Mouse (Mus musculus): Measurements from ENCODE around the gene Galnt11. TPM values are rescaled to one million over a fixed set of nuclear protein-coding genes. Genes with fewer than 3 reads are reported as not detected.
A peak's percentile ranks its signal among the peaks of the same experiment; 100 is the strongest.
"Not testable (repeated sequence)": the region's sequence is repeated elsewhere in the genome, so short reads cannot be mapped to it uniquely, and the experiment has no call there.

Gene Galnt11
- 387 and 392 TPM in 2 replicates for polyA plus RNA-seq (2012; rRNA removed)

DNA sequence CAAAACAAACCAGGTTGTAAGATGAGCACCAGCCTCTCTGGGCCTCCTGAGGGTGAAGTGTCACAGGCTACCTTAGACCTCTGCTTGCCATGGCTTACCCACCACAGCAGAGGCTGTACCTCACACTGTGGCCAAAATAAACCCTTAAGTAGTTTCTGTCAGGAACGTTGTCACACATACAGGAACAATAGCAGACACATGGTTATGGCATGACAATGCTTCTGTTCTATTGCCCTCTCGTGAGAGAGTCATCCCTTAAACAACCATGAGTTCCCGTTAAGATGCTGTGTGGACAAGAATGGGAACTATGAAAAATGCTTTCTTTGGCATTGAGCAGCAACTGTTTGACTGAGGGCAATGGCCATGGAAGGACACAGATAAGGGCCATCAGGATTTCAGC, at the start of gene Galnt11:
Gene Galnt11, plus strand, starts transcription at position 301 of the 400 bp plus-strand sequence.
- H3K4me3 ChIP-seq (ENCODE audit: insufficient read depth, low read depth, low read length), result peak within 1 kb of the TSS; percentile 69
- peaks cover 16% of the 10 kb centered on the region; the same call in 1 of the 2 replicates for H3K4me1 ChIP-seq (ENCODE audit: control insufficient read depth, insufficient read depth, low read length)
- H3K27me3 ChIP-seq (replicated peaks; ENCODE audit: control insufficient read depth, insufficient read depth, low read length), result no peaks in the 10 kb centered on the region
- H3K36me3 ChIP-seq (ENCODE audit: control insufficient read depth, insufficient read depth, low read length), result no peaks in the 10 kb centered on the region
- H3K27ac ChIP-seq (ENCODE audit: insufficient read depth, low read depth, low read length), result peak within 1 kb of the TSS; percentile 42
- DNase-seq, result no peak
- TF ChIP-seq POLR2A (IDR thresholded peaks at IDR 0.05; ENCODE audit: low read depth, low read length) (no peak), CTCF (conservative IDR thresholded peaks at IDR 0.05; ENCODE audit: insufficient read depth, insufficient read length, low read depth, low read length) (no peak)
- 80% methylated on average over 3 of the region's 3 CpGs for WGBS

DNA sequence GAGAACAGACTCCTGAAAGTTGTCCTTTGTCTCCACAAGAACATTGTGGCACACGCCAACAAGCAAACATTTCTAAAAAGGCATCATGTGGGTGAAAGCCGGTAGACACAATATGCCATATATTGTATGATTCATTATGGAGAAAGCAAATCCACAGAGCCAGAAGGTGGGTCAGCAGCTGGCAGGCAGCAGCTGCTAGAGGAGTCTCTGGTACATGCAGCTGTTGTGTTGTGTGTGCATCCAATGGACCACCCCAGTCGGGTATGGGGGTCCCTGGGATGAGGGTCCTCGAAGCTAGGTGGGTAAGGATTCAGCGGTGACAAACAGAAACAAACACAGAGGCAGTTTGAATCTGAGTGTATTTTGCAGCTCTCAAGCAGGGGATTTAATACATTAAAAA, 43.8 kb upstream of the Galnt11 start:
- H3K4me3 ChIP-seq (ENCODE audit: insufficient read depth, low read depth, low read length); H3K27me3 ChIP-seq (replicated peaks; ENCODE audit: control insufficient read depth, insufficient read depth, low read length); H3K36me3 ChIP-seq (ENCODE audit: control insufficient read depth, insufficient read depth, low read length); DNase-seq; H3K27ac ChIP-seq (ENCODE audit: insufficient read depth, low read depth, low read length): not testable (repeated sequence)
- 91% methylated on average over 5 of the region's 5 CpGs for WGBS
- peaks cover 22% of the 10 kb centered on the region for H3K4me1 ChIP-seq (ENCODE audit: control insufficient read depth, insufficient read depth, low read length)

DNA sequence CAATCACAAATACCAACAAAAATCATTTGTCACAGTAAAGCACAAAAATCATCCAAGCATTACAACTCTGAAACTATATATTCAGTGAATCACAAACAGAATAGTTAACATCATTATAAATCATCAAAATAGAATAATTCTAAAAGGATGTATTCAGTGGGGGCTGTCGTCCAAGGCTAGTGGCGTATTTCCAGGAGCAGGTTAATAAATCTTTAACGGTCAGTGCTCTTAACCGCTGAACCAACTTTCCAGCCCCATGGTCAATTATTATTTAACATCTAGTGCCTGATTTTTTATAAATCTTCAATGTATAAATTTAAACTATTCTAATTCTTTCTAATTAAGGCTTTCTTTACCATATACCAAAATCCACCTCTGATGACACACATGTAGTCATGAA, 43.2 kb upstream of the Galnt11 start:
- peaks cover 22% of the 10 kb centered on the region for H3K4me1 ChIP-seq (ENCODE audit: control insufficient read depth, insufficient read depth, low read length)
- peak; percentile 79 for DNase-seq
- not testable (repeated sequence) for H3K27ac ChIP-seq (ENCODE audit: insufficient read depth, low read depth, low read length); H3K4me3 ChIP-seq (ENCODE audit: insufficient read depth, low read depth, low read length); H3K36me3 ChIP-seq (ENCODE audit: control insufficient read depth, insufficient read depth, low read length); H3K27me3 ChIP-seq (replicated peaks; ENCODE audit: control insufficient read depth, insufficient read depth, low read length)
- 19% methylated on average over 4 of the region's 4 CpGs for WGBS

DNA sequence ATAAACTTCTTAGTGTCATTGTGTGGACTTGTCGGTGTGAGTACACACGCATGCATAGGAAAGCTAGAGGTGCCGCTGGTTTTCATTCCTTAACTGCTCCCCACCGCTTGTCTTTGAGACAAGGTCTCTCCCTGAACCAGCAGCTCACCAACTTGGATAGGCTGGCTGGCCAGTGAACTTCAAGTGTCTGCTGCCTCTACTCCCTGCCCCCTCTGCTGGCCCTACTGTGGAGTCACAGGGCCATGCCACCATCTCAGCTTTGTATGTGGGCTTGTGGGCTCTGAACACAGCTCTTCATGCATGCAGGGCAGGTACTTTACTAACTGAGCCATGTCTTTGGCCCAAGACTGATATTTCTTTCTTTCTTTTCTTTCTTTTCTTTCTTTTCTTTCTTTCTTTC, 42.4 kb upstream of the Galnt11 start:
- TF ChIP-seq POLR2A (IDR thresholded peaks at IDR 0.05; ENCODE audit: low read depth, low read length), result no peak
- TF ChIP-seq CTCF (conservative IDR thresholded peaks at IDR 0.05; ENCODE audit: insufficient read depth, insufficient read length, low read depth, low read length), result peak; percentile 32

DNA sequence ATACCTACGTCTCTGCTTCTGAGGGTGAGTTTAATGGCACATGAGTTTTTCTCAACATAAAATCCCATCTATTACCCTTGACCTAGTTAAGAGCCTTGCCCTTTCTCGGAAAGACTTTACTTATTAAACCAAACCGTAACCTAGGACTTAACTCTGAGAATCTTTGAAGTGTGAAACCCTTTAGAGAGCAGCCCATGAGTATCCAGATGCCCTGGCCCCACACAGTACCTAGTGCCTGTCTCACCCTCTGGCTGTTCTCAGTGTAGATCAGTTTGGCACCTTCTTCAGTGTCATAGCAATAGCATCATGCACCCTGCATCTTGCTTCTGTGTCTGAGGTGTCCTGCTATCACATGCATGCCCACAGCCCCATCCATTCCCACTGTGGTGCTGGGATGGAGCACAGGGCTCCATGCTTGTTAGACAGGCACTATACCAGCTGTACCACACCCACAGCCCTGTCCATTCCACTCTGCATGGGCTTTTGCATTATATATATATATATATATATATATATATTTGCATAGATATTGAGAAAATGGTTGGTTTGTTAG, 41.7 kb upstream of the Galnt11 start:
- peak overlapping the region; percentile 61 for H3K27ac ChIP-seq (ENCODE audit: insufficient read depth, low read depth, low read length)
- H3K36me3 ChIP-seq (ENCODE audit: control insufficient read depth, insufficient read depth, low read length), result no peaks in the 10 kb centered on the region
- H3K4me1 ChIP-seq (ENCODE audit: control insufficient read depth, insufficient read depth, low read length), result peaks cover 22% of the 10 kb centered on the region
- TF ChIP-seq CTCF (conservative IDR thresholded peaks at IDR 0.05; ENCODE audit: insufficient read depth, insufficient read length, low read depth, low read length), result no peak
- no peak for TF ChIP-seq POLR2A (IDR thresholded peaks at IDR 0.05; ENCODE audit: low read depth, low read length)
- WGBS, result 41% methylated on average over 3 of the region's 3 CpGs
- H3K4me3 ChIP-seq (ENCODE audit: insufficient read depth, low read depth, low read length), result no peak overlapping the region
- peak; percentile 89 for DNase-seq
- H3K27me3 ChIP-seq (replicated peaks; ENCODE audit: control insufficient read depth, insufficient read depth, low read length), result no peaks in the 10 kb centered on the region

More for the DNA sequence above, 42.4 kb upstream of the Galnt11 start:
- H3K27ac ChIP-seq (ENCODE audit: insufficient read depth, low read depth, low read length), result peak overlapping the region; percentile 91
- no peaks in the 10 kb centered on the region for H3K36me3 ChIP-seq (ENCODE audit: control insufficient read depth, insufficient read depth, low read length)
- no peak overlapping the region for H3K4me3 ChIP-seq (ENCODE audit: insufficient read depth, low read depth, low read length)
- peak; percentile 42 for DNase-seq
- 76% methylated on average over 4 of the region's 4 CpGs for WGBS
- no peaks in the 10 kb centered on the region for H3K27me3 ChIP-seq (replicated peaks; ENCODE audit: control insufficient read depth, insufficient read depth, low read length)
- H3K4me1 ChIP-seq (ENCODE audit: control insufficient read depth, insufficient read depth, low read length), result peaks cover 22% of the 10 kb centered on the region

DNA sequence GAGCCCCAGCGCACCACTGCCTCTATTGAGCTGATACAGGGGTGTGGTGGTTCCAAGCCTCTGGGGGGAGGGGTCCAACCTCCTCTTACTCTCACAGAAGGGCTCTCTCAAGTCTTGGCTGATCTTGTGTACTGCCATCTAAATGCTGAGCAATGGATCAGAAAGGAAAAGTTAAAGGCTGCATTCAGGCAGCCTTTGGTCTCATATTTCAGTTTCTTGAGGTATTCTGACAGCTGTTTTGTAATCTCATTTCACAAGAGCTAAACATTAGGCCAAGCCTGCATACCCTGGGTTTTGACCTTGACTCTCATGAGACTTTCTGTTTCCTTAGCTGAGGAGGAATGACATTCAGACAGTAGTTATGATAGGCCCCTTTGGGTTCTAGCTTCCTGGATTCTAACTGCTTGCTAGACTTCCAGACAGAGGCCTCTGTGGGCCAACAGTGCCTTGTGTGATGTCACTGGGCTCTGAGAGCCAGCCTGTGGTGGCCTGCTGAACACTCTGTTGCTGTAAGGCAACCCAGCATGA, 40.6 kb upstream of the Galnt11 start, which contains the start of gene Galntl5:
Gene Galntl5, plus strand, starts transcription at position 457 of the 528 bp plus-strand sequence.
- TF ChIP-seq CTCF (conservative IDR thresholded peaks at IDR 0.05; ENCODE audit: insufficient read depth, insufficient read length, low read depth, low read length) (no peak), POLR2A (IDR thresholded peaks at IDR 0.05; ENCODE audit: low read depth, low read length) (no peak)
- Histone ChIP-seq H3K36me3 (ENCODE audit: control insufficient read depth, insufficient read depth, low read length) (no peaks in the 10 kb centered on the region), H3K4me3 (ENCODE audit: insufficient read depth, low read depth, low read length) (no peak within 1 kb of the TSS), H3K27me3 (replicated peaks; ENCODE audit: control insufficient read depth, insufficient read depth, low read length) (no peaks in the 10 kb centered on the region), H3K4me1 (ENCODE audit: control insufficient read depth, insufficient read depth, low read length) (peaks cover 22% of the 10 kb centered on the region), H3K27ac (ENCODE audit: insufficient read depth, low read depth, low read length) (peak within 1 kb of the TSS; percentile 94)
- WGBS, result 80% methylated on average over 1 of the region's 1 CpGs
- DNase-seq, result peak; percentile 67

DNA sequence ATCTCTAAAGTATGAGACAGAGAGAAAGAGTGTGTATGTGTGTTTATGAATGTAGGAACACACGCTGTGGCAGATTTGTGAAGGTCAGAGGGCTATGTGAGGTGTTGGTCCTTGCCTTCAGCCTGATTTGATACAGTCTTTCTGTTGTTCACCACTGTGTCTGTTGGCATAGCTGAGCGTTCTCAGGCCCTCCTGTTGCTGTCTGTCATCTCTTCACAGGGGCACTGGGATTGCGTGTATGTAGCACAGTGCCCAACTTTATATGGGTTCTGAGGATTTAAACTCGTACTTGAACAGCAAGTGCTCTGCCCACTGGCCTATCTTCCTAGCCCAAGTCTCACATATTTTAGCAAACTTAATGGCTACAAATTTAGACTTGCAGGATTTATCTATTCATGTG, 38.1 kb upstream of the Galnt11 start:
- 97% methylated on average over 4 of the region's 4 CpGs for WGBS
- Histone ChIP-seq H3K4me1 (ENCODE audit: control insufficient read depth, insufficient read depth, low read length) (peaks cover 34% of the 10 kb centered on the region), H3K27ac (ENCODE audit: insufficient read depth, low read depth, low read length) (no peak overlapping the region), H3K36me3 (ENCODE audit: control insufficient read depth, insufficient read depth, low read length) (no peaks in the 10 kb centered on the region), H3K27me3 (replicated peaks; ENCODE audit: control insufficient read depth, insufficient read depth, low read length) (no peaks in the 10 kb centered on the region), H3K4me3 (ENCODE audit: insufficient read depth, low read depth, low read length) (no peak overlapping the region)
- no peak for TF ChIP-seq POLR2A (IDR thresholded peaks at IDR 0.05; ENCODE audit: low read depth, low read length)
- no peak for TF ChIP-seq CTCF (conservative IDR thresholded peaks at IDR 0.05; ENCODE audit: insufficient read depth, insufficient read length, low read depth, low read length)
- no peak for DNase-seq
